Mouse (Mus musculus) thymus, postnatal 4 days (tissue): ENCODE data around the gene 4933436I01Rik.

Experiments used
- DNase-seq: peaks from one replicate; pipeline ENCODE4 v3.0.0; 2021

The 4933436I01Rik gene

DNA sequence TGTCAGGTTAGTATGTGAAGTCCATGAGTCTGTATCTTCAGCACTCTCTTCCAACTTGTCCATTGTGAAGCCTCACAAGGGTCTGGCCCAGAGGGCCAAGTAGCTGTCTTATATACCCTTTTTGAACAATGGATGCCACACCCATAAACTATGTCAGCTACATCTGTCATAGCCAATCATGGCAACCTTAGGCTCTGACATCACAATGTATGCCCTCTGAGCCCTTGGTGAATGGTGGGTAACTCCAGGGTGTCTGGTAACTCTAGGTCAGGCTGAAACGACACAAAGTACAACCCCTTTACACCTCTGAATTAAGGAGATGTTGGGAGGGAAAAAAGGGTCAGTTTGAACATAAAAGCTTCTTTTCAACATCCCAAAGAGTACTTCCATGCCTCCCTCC is at the start of gene 4933436I01Rik:
TSS of gene 4933436I01Rik (minus strand) at position 101 of the 400 bp plus-strand sequence.
- no peak for DNase-seq

DNA sequence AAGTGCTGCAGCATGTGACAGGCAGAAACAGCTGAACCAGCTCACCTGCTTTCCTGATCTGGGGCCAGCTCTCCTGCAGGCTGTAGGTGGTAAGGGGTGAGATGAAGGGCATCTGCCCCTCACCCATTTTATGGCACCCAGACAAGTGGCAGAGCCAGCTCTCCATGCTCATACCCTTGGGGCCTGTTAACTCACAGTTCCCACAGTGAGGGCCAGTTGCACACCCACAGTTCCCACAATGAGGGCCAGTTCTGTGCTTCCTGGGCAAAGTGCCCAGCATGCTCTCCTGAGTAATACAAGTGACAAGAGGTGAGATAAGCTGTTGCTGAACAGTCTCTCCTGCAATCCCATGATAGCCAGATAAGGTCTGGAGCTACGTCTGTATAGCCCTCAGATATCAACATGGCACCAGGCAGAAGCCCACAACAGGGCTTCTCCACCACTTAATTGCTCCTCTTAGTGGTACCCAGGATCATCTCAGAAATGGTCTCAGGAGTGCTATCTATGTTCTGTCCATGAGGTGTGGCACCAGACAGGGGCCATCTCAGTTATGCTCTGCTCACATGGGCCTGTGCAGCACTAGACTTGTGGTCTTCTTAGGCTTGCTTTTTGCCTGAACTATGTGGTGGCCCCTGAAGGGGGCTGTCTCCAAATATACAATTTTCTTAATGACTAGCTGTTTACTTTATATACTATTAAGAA is 3.7 kb upstream of the 4933436I01Rik start:
- DNase-seq = no peak

DNA sequence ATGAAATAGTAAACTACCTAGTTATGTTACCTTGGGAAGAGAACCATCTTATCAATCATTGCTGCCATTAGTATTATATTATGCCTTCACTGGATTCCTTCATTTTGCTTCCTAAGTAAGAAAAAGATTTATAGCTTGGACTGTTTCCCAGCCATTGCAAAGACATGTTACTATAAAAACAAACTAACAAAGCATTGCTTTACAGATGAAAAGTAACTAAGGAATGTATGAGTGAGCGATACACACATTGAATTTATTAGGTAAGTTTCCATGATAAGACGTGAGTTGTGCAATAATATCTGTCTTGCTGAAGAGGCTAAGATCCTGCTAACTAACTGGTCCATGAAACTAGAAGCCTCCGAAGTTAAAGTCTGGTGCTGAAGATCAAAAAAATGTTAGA is 37.8 kb downstream of the 4933436I01Rik start:
- DNase-seq = no peak
